ENCODE assay signal across 21 mouse cellular contexts in genomic region chr7:44810365-44810764, GRCm38 (mm10). TPM values are rescaled to one million over a fixed set of nuclear protein-coding genes. Genes with fewer than 3 reads are reported as not detected.
DNase-seq lines count a peak whose midpoint lies in the region; ATAC-seq and TF ChIP-seq lines count a peak whose summit lies in the region.
"Had no signal": no experiment of that assay in that cellular context is flagged by ENCODE, and none has a peak within 500 bp of the region (broad histone marks: within the 10 kb centered on the region; RNA-seq: fewer than 3 reads in every experiment).

No protein-coding gene starts in this region.

- no peak overlapping the region for H3K4me3 ChIP-seq in heart, embryonic 10.5 days
- H3K4me3 ChIP-seq in liver, postnatal 0 days (ENCODE audit: low read depth, low read length), result no peak overlapping the region
- no peak overlapping the region for H3K4me3 ChIP-seq in liver, embryonic 12.5 days
- H3K4me3 ChIP-seq: embryonic facial prominence, embryonic 10.5 days; forebrain, embryonic 13.5 days; gastrocnemius, adult 2 months; heart, embryonic 15.5 days; hindbrain, embryonic 10.5 days had no signal

- H3K36me3 ChIP-seq in heart, embryonic 10.5 days, result peaks cover 23% of the 10 kb centered on the region; the same call in 1 of the 2 replicates
- peaks cover 21% of the 10 kb centered on the region for H3K36me3 ChIP-seq in liver, postnatal 0 days (replicated peaks; ENCODE audit: insufficient read depth, low read length)
- H3K36me3 ChIP-seq in liver, embryonic 12.5 days, result peaks cover 34% of the 10 kb centered on the region

- H3K9me3 ChIP-seq in heart, embryonic 10.5 days, result no peaks in the 10 kb centered on the region
- no peaks in the 10 kb centered on the region for H3K9me3 ChIP-seq in liver, postnatal 0 days (ENCODE audit: low read length)
- no peaks in the 10 kb centered on the region for H3K9me3 ChIP-seq in liver, embryonic 12.5 days (replicated peaks)
- H3K9me3 ChIP-seq: embryonic facial prominence, embryonic 10.5 days; forebrain, embryonic 13.5 days; G1E; heart, embryonic 15.5 days; hindbrain, embryonic 10.5 days had no signal

- H3K27ac ChIP-seq in heart, embryonic 10.5 days, result no peak overlapping the region
- no peak overlapping the region for H3K27ac ChIP-seq in liver, postnatal 0 days (ENCODE audit: low read depth)
- H3K27ac ChIP-seq in liver, embryonic 12.5 days, result no peak overlapping the region
- H3K27ac ChIP-seq: embryonic facial prominence, embryonic 10.5 days; forebrain, embryonic 13.5 days; gastrocnemius, adult 2 months; heart, embryonic 15.5 days; hindbrain, embryonic 10.5 days; hindbrain, embryonic 14.5 days had no signal

- no peak overlapping the region for H3K9ac ChIP-seq in liver, postnatal 0 days (replicated peaks)
- no peak overlapping the region for H3K9ac ChIP-seq in liver, embryonic 12.5 days
- H3K9ac ChIP-seq: forebrain, embryonic 13.5 days; heart, embryonic 15.5 days; hindbrain, embryonic 14.5 days had no signal

- no peak for ATAC-seq in liver, postnatal 0 days
- ATAC-seq in liver, embryonic 12.5 days, result no peak
- ATAC-seq: CD4-positive, CD25-positive, alpha-beta regulatory T cell, adult 4 months; forebrain, embryonic 13.5 days had no signal

- H3K4me2 ChIP-seq in liver, postnatal 0 days (ENCODE audit: low read depth, low read length), result no peak overlapping the region
- H3K4me2 ChIP-seq in liver, embryonic 12.5 days, result no peak overlapping the region
- H3K4me2 ChIP-seq: forebrain, embryonic 13.5 days; heart, embryonic 15.5 days; hindbrain, embryonic 14.5 days had no signal

- 63% methylated on average over 4 of the region's 4 CpGs for WGBS in heart, embryonic 10.5 days
- WGBS in liver, postnatal 0 days (ENCODE audit: insufficient replicate concordance), result 66% methylated on average over 4 of the region's 4 CpGs
- 62% methylated on average over 4 of the region's 4 CpGs for WGBS in liver, embryonic 12.5 days (ENCODE audit: insufficient replicate concordance)

- no peak for TF ChIP-seq EP300 in liver, postnatal 0 days (IDR thresholded peaks at IDR 0.05; ENCODE audit: low read depth)

- peaks cover 10% of the 10 kb centered on the region for H3K4me1 ChIP-seq in heart, embryonic 10.5 days
- H3K4me1 ChIP-seq in liver, postnatal 0 days (ENCODE audit: insufficient read depth), result peaks cover 6% of the 10 kb centered on the region; the same call in 1 of the 2 replicates
- H3K4me1 ChIP-seq in liver, embryonic 12.5 days, result peaks cover 22% of the 10 kb centered on the region

- no peaks in the 10 kb centered on the region for H3K27me3 ChIP-seq in heart, embryonic 10.5 days (ENCODE audit: insufficient read depth, poor library complexity, severe bottlenecking)
- H3K27me3 ChIP-seq in liver, postnatal 0 days (ENCODE audit: insufficient read depth, low read length), result no peaks in the 10 kb centered on the region
- H3K27me3 ChIP-seq in liver, embryonic 12.5 days (replicated peaks), result peaks cover 12% of the 10 kb centered on the region; the same call in 1 of the 2 replicates
- H3K27me3 ChIP-seq: forebrain, embryonic 13.5 days; heart, embryonic 15.5 days had no signal

- no peak for TF ChIP-seq CTCF in liver, postnatal 0 days (IDR thresholded peaks at IDR 0.05; ENCODE audit: low read depth)

- DNase-seq in cerebellum, adult 9-11 months, result peak; percentile 0
- no peak for DNase-seq in cerebellum, postnatal 4 days (ENCODE audit: low spot score in 2 of 2)
- peak; percentile 58 for DNase-seq in heart, embryonic 10.5 days (ENCODE audit: low spot score)
- no peak for DNase-seq in heart, adult 9 months (ENCODE audit: low spot score in 2 of 2)
- DNase-seq in liver, postnatal 0 days, result peak; percentile 11
- DNase-seq in urinary bladder, adult 2 months (ENCODE audit: low spot score), result peak; percentile 10
- DNase-seq in urinary bladder, postnatal 4 days (ENCODE audit: low spot score in 2 of 2), result no peak
- DNase-seq: adrenal gland, adult 8-10 months; adrenal gland, postnatal 36 days; B cell, adult 2 months; cerebellum, postnatal 14 days; gastrocnemius, adult 2 months; gastrocnemius, postnatal 25 days had no signal

RNA-seq across cellular contexts. Expression of gene Nup62, which starts 5.5 kb away (rescaled TPM):
- polyA plus RNA-seq in heart, embryonic 10.5 days (2016; fragmentation: Nextera tagmentation; extraction: Ambion mirVana), result 128 and 132 TPM in 2 replicates
- 19.6 and 21.4 TPM in 2 replicates for polyA plus RNA-seq in liver, postnatal 0 days (2015; fragmentation: Nextera tagmentation; extraction: Ambion mirVana)
- 82.6 and 84.9 TPM in 2 replicates for polyA plus RNA-seq in liver, embryonic 12.5 days (2016; fragmentation: Nextera tagmentation; extraction: Ambion mirVana)
- polyA plus RNA-seq in urinary bladder, adult 2 months (2012; rRNA removed), result 30.5 and 34.7 TPM in 2 replicates

RNA-seq across cellular contexts. Expression of gene Il4i1, which starts 5.8 kb away (rescaled TPM):
- polyA plus RNA-seq in heart, embryonic 10.5 days (2016; fragmentation: Nextera tagmentation; extraction: Ambion mirVana), result 0.41 and 1.3 TPM in 2 replicates
- polyA plus RNA-seq in liver, postnatal 0 days (2015; fragmentation: Nextera tagmentation; extraction: Ambion mirVana), result 0.83 and 1.0 TPM in 2 replicates
- polyA plus RNA-seq in liver, embryonic 12.5 days (2016; fragmentation: Nextera tagmentation; extraction: Ambion mirVana), result 0.59 and 0.64 TPM in 2 replicates
- 1.7 and 2.5 TPM in 2 replicates for polyA plus RNA-seq in urinary bladder, adult 2 months (2012; rRNA removed)

RNA-seq across cellular contexts. Expression of gene Atf5, which starts 6.1 kb away (rescaled TPM):
- polyA plus RNA-seq in heart, embryonic 10.5 days (2016; fragmentation: Nextera tagmentation; extraction: Ambion mirVana), result 1.7 and 3.3 TPM in 2 replicates
- 66.6 and 72.5 TPM in 2 replicates for polyA plus RNA-seq in liver, postnatal 0 days (2015; fragmentation: Nextera tagmentation; extraction: Ambion mirVana)
- 5.4 and 5.7 TPM in 2 replicates for polyA plus RNA-seq in liver, embryonic 12.5 days (2016; fragmentation: Nextera tagmentation; extraction: Ambion mirVana)
- polyA plus RNA-seq in urinary bladder, adult 2 months (2012; rRNA removed), result 43.4 and 63.6 TPM in 2 replicates

RNA-seq across cellular contexts. Expression of gene Akt1s1, which starts 38.4 kb away (rescaled TPM):
- 102 and 103 TPM in 2 replicates for polyA plus RNA-seq in heart, embryonic 10.5 days (2016; fragmentation: Nextera tagmentation; extraction: Ambion mirVana)
- 36.9 and 38.6 TPM in 2 replicates for polyA plus RNA-seq in liver, postnatal 0 days (2015; fragmentation: Nextera tagmentation; extraction: Ambion mirVana)
- 42.7 and 45.3 TPM in 2 replicates for polyA plus RNA-seq in liver, embryonic 12.5 days (2016; fragmentation: Nextera tagmentation; extraction: Ambion mirVana)
- 93.8 and 99.5 TPM in 2 replicates for polyA plus RNA-seq in urinary bladder, adult 2 months (2012; rRNA removed)

RNA-seq across cellular contexts. Expression of gene Tbc1d17, which starts 38.5 kb away (rescaled TPM):
- polyA plus RNA-seq in heart, embryonic 10.5 days (2016; fragmentation: Nextera tagmentation; extraction: Ambion mirVana), result 56.9 and 67.3 TPM in 2 replicates
- polyA plus RNA-seq in liver, postnatal 0 days (2015; fragmentation: Nextera tagmentation; extraction: Ambion mirVana), result 28.2 and 30.5 TPM in 2 replicates
- polyA plus RNA-seq in liver, embryonic 12.5 days (2016; fragmentation: Nextera tagmentation; extraction: Ambion mirVana), result 34.4 and 39.6 TPM in 2 replicates
- 67.3 and 68.9 TPM in 2 replicates for polyA plus RNA-seq in urinary bladder, adult 2 months (2012; rRNA removed)

Comparison
In these comparisons a context has a peak if more than half of its experiments do, and no peak if none do; other contexts are left out.
1. DNase-seq: peak in cerebellum, adult 9-11 months (single experiment), heart, embryonic 10.5 days (single experiment), liver, postnatal 0 days (single experiment) and urinary bladder, adult 2 months (single experiment); none in cerebellum, postnatal 4 days (0 of 2), heart, adult 9 months (0 of 2) and urinary bladder, postnatal 4 days (0 of 2).